21 mouse cellular contexts compared by ENCODE assay signal in the genomic region with DNA sequence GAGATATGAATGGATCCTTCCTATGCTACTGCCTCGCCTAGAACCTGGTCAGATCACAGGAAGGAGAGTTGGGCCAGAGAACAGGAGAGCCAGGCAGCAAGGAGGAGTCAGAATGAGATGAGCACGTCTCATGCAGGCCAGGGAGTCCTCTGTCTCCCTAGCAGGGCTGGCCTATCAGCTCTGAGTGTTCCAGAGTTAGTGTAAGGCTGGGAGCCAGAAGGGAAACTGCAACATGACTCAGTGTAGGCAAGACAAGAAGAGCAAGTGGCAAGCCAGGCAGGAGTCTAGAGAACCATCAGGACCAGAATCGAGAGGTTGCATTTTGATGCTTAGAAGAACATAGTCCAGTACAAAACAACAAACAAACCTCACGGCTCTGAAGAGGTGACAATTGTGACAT.
A peak's percentile ranks its signal among the peaks of the same experiment; 100 is the strongest.
DNase-seq lines count a peak whose midpoint lies in the region; ATAC-seq lines count a peak whose summit lies in the region.
"Had no signal": no experiment of that assay in that cellular context is flagged by ENCODE, and none has a peak within 500 bp of the region (broad histone marks: within the 10 kb centered on the region; RNA-seq: fewer than 3 reads in every experiment).

No protein-coding gene starts in this region.

- ATAC-seq in midbrain, embryonic 16.5 days, result no peak
- ATAC-seq: intestine, embryonic 16.5 days; liver, postnatal 0 days had no signal

- intact Hi-C loops in left cerebral cortex, postnatal 36 days (cut with DNase I), result no loop called here

- H3K4me2 ChIP-seq in midbrain, embryonic 16.5 days (ENCODE audit: low read length), result no peak overlapping the region
- H3K4me2 ChIP-seq: embryonic facial prominence, embryonic 15.5 days; hindbrain, embryonic 15.5 days; limb, embryonic 12.5 days; liver, embryonic 11.5 days; midbrain, embryonic 11.5 days; neural tube, embryonic 15.5 days had no signal

- no peaks in the 10 kb centered on the region for H3K9me3 ChIP-seq in midbrain, embryonic 16.5 days (replicated peaks; ENCODE audit: control insufficient read depth, low read length, poor library complexity, severe bottlenecking)
- H3K9me3 ChIP-seq: hindbrain, embryonic 15.5 days; neural tube, embryonic 15.5 days had no signal

- 81% methylated on average over 4 of the region's 4 CpGs for WGBS in midbrain, embryonic 16.5 days

- no peaks in the 10 kb centered on the region for H3K36me3 ChIP-seq in midbrain, embryonic 16.5 days (ENCODE audit: control insufficient read depth, insufficient read depth, low read length)
- H3K36me3 ChIP-seq: embryonic facial prominence, embryonic 15.5 days; hindbrain, embryonic 15.5 days; limb, embryonic 12.5 days; neural tube, embryonic 15.5 days had no signal

- H3K4me1 ChIP-seq in midbrain, embryonic 16.5 days (ENCODE audit: control insufficient read depth, insufficient read depth, low read length), result no peaks in the 10 kb centered on the region
- H3K4me1 ChIP-seq: hindbrain, embryonic 15.5 days; limb, embryonic 12.5 days; neural tube, embryonic 15.5 days had no signal

- peak; percentile 32 for DNase-seq in gastrocnemius, postnatal 25 days
- no peak for DNase-seq in gastrocnemius, postnatal 4 days (ENCODE audit: low spot score in 2 of 2)
- peak; percentile 26 for DNase-seq in lung, postnatal 36 days
- DNase-seq in lung, postnatal 25 days (ENCODE audit: low spot score), result no peak
- DNase-seq in NIH3T3 (ENCODE audit: low read depth), result peak; percentile 35
- DNase-seq in left cerebral cortex, postnatal 36 days (ENCODE audit: low spot score in 2 of 2), result peak; percentile 56 to 70
- DNase-seq: adrenal gland, postnatal 14 days; cerebellum, adult 8-10 months; cerebellum, postnatal 36 days; heart, postnatal 4 days; kidney, adult 9 months; kidney, postnatal 14 days; liver, postnatal 0 days had no signal

- H3K27me3 ChIP-seq in midbrain, embryonic 16.5 days (ENCODE audit: control insufficient read depth, insufficient read depth, low read depth, low read length), result no peaks in the 10 kb centered on the region
- H3K27me3 ChIP-seq: embryonic facial prominence, embryonic 15.5 days; hindbrain, embryonic 15.5 days; limb, embryonic 12.5 days; neural tube, embryonic 15.5 days had no signal

- H3K27ac ChIP-seq in midbrain, embryonic 16.5 days (ENCODE audit: low read length), result no peak overlapping the region
- H3K27ac ChIP-seq: embryonic facial prominence, embryonic 15.5 days; hindbrain, embryonic 15.5 days; limb, embryonic 12.5 days; neural tube, embryonic 15.5 days had no signal

- no peak overlapping the region for H3K4me3 ChIP-seq in midbrain, embryonic 16.5 days (ENCODE audit: low read depth, low read length)
- H3K4me3 ChIP-seq: embryonic facial prominence, embryonic 15.5 days; hindbrain, embryonic 15.5 days; limb, embryonic 12.5 days; neural tube, embryonic 15.5 days had no signal

- no peak overlapping the region for H3K9ac ChIP-seq in midbrain, embryonic 16.5 days (ENCODE audit: low read depth, low read length)
- H3K9ac ChIP-seq: embryonic facial prominence, embryonic 15.5 days; hindbrain, embryonic 15.5 days; limb, embryonic 12.5 days; liver, postnatal 0 days; neural tube, embryonic 15.5 days had no signal

Comparison
In these comparisons a context has a peak if more than half of its experiments do, and no peak if none do; other contexts are left out.
1. DNase-seq: peak in gastrocnemius, postnatal 25 days (single experiment), lung, postnatal 36 days (single experiment), NIH3T3 (single experiment) and left cerebral cortex, postnatal 36 days (2 of 2); none in gastrocnemius, postnatal 4 days (0 of 2) and lung, postnatal 25 days (single experiment).